Mouse (Mus musculus) erythroblast, embryonic 14.5 days (primary cell): ENCODE measurements around the gene Il1rl2.

Experiments
- GATA1 ChIP-seq: IDR thresholded peaks from 2 replicates; pipeline ENCODE4 v1.6.1; 2012; ENCODE audit warnings: low read length, inconsistent platforms, mixed read lengths
- TAL1 ChIP-seq: IDR thresholded peaks from 3 replicates; pipeline ENCODE4 v1.6.1; 2012; ENCODE audit warnings: low read length, inconsistent platforms, mixed read lengths

DNA sequence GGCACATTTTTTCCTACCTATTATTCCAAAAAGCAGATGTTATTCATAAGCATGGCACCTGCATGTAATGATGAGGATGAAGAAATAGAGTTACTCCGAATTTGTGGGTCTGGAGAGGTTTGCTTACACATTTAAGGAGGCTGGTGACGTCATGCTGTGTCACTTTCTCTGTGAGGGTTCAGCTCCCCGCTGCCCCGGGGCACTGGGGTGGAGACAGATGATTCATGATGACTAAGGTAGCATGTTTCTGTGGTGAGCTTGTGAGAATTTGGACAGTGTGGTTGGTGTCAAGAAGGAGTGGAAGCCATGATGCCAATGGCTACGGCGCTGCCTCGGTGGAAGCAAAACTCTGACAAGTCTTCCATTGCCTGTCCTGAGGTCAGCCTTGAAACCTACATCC lies 68.8 kb downstream of the Il1rl2 start:
- no peak for TF ChIP-seq GATA1
- TF ChIP-seq TAL1, result no peak
